Mouse (Mus musculus): ENCODE results near the gene Rint1.
A peak's percentile ranks its signal among the peaks of the same experiment; 100 is the strongest.

Rint1 gene

GRCm38 (mm10) chr5:23787536-23788389 lies at the start of gene Rint1:
Rint1 (plus strand) TSS chr5:23787711.
- DNase-seq = peak; percentile 91

- DNase-seq = no peak
Measured at GRCm38 (mm10) chr5:23743261-23743660, 44.2 kb upstream of the Rint1 start.

DNA sequence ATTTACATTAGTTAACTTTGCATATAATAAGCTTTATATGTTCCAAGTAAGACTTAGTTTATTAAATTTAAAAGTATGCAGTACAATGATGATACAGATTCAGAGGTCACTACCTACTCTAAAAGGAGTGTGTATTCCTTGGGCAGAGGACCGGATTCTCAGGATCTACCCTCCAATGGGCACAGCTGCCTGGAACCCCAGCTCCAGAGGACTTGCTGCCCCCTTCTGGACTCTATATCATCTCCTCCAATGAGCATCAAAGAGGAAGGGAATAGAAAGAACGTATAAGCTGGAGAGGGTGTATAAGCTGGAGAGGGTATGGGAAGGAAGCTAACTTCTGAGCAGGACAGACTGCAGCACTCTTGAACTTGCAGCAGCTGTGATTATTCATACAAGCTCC lies 37.6 kb upstream of the Rint1 start:
- no peak for DNase-seq

GRCm38 (mm10) chr5:23755591-23755990 lies 31.9 kb upstream of the Rint1 start:
- DNase-seq = no peak

- DNase-seq = no peak
Measured at GRCm38 (mm10) chr5:23756368-23756767, 31.1 kb upstream of the Rint1 start.

DNA sequence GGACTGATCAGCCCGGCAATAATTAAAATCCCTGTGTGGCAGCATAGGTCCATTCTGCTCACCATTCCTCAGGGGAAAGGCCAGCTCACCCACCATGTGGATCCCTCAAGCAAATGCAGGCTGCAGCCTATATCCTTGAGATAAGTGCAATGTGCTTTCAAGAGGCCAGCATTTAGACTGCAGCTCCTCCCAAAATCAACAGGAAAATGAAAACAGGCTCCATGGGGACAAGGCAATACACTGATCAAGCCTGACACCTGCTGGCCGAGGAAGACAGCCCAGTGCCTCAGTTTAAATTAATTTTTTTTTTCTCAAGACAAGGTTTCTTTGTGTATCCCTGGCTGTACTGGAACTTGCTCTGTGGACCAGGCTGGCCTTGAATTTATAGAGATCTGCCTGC lies 28.9 kb upstream of the Rint1 start:
- no peak for DNase-seq

DNA sequence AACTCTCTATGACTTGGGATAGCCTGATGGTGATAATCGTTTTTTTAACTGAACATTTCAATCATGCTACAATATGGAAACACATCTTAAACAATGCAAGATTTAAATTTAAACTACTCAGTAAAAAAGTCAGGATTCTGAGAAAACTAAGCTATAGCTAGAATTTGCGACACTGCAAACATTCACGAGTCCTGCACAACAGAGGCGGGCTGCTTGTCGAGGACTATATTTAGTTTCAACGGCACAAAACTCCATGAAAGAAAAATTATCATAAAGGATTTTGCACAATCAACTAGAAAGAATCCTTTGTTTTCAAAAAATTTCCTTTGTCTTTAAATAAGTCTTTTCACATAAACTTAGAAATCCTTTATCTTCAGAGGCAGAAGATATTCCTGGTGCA lies 25.0 kb upstream of the Rint1 start:
- DNase-seq = no peak

DNA sequence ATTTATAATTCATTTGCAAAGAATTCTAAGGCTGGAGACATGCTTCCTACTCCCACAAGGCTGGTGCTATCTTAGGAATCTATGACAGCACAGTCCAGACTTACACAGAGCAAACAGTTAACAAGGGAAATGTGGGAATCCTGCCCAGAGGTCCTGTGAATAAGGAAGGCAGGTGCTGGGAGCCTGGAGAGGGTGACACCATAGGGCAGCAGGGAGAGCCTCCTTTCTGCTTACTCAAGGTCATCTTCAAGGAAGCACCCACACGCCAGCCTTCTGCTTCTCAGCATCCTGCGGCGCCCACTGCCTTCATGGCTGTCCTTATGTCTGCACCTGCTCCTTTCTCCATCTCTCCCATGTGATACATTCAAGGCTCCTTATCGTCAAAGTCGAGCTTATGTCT lies 23.0 kb upstream of the Rint1 start:
- no peak for DNase-seq

- no peak for DNase-seq
Measured at GRCm38 (mm10) chr5:23771105-23771504, 16.4 kb upstream of the Rint1 start.

- no peak for DNase-seq
Measured at GRCm38 (mm10) chr5:23774186-23774585, 13.3 kb upstream of the Rint1 start.

DNA sequence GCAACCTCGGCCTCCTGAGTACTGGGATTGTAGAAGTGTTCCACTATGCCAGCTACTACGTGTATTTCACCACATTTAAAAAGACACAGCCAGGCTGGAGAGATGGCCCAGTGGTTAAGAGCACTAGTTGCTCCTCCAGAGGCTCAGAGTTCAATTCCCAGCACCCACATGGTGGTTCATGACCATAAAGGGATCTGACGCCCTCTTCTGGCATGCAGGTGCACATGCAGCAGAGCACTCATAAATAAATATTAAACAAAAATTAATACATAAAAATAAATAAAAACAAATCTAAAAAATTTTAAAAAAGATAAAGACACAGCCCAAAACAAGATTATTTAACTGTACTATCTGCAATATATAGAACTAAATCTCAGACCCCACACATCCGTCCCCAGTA lies 7.0 kb upstream of the Rint1 start:
- no peak for DNase-seq

- no peak for DNase-seq
Measured at GRCm38 (mm10) chr5:23781172-23781571, 6.3 kb upstream of the Rint1 start.

DNA sequence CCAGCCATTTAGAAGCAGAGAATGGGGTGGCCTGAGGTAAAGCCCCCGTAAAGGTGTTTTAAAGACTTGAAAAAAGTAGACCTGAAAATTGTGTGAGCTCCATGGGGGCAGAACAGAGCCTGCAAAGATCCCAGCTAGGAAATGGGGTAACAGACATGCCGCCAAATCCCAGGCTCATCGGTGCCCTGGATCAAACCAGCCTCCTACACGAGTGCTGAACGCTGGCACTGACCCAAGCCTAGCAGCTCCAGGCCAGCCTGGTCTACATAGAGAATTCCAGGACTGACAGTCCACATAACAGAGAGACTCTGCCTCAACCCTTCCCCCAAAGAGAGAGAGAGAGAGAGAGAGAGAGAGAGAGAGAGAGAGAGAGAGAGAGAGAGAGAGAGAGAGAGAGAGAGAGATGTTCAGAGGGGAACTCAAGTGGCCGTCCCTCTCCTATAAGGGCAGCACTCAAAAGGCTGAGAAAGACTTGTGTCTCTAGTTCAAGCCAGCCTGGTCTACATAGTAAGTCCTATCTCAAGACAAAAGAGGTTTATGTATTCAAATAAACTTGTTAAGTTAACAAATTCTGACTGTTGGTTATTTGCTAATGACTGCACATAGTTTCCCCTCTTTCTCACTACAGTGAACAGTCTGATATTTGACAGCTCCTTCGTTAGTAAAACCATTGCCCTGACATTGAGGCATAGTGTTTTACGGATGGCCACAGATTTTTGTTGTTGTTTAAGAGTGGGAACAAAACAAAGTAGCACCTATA lies 5.3 kb upstream of the Rint1 start:
- DNase-seq = peak; percentile 24

DNA sequence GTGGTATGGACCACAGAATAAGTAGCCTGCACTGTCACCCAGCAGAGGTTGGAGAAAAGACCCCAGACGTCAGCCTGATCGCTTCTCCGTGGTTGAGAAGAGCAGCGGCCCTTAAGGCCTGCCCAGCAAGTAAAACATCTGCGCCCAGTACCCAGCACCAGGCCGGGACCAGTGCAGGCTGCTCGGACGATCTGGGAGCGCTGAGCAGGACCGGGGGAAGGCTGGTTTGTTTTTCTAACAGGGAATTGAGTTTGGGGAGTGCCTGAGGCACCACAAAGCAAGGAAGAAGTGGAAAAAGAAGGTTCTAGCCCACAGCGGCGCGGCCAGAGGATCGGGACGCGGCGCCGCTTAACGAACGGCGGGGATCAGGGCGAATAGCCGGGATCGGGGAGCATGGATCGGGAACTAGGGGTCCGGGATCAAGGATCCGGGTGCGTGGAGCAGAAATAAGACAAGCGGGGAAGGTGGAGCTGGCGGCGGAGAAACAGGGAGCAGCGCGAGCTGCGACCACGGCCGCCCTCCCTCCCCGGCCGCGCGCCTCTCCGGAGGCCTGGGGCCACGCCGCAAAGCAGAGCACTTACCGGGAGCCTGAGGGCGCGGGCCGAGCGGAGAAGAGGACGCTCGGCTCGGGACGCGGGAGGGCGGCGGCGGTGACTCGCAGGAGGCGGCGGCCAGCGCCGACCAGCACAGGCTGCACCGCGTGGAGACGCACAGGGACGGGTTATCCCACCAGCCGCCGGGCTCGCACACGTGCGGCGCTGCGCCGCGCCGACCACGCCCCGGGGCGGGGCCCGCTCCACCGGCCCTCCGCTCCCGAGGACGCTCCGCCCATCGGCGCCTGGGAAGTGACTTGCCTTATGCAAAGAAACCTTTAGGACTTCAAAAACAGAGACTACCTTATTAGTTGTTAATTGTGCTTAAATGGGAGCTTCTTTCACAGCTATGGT lies 4.3 kb upstream of the Rint1 start, which contains the start of gene Pus7:
Gene Pus7 (minus strand): TSS at position 781 of the 947 bp plus-strand sequence.
- peak; percentile 87 for DNase-seq

- DNase-seq = no peak
Measured at GRCm38 (mm10) chr5:23788390-23788830, 899 bp downstream of the Rint1 start.

- no peak for DNase-seq
Measured at GRCm38 (mm10) chr5:23789078-23789612, 1.6 kb downstream of the Rint1 start.

DNA sequence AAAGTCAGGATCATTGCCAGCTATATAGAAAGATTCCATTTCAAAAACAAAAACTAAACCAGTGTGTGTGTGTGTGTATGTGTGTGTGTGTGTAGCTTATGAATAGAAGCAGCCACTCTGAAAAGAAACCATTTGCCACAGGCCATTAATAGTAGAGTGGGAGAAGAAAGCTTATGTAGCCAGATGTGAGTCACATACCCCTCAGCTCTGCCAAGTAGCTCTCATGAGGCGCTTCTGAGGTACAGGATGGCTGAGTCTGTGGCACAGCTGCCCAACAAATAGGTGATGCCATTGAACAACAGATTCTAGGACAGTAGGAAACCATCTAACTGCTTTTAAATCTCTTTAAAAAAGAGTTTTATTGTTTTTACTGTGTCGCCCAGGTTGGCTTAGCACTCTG lies 5.2 kb downstream of the Rint1 start:
- no peak for DNase-seq

DNA sequence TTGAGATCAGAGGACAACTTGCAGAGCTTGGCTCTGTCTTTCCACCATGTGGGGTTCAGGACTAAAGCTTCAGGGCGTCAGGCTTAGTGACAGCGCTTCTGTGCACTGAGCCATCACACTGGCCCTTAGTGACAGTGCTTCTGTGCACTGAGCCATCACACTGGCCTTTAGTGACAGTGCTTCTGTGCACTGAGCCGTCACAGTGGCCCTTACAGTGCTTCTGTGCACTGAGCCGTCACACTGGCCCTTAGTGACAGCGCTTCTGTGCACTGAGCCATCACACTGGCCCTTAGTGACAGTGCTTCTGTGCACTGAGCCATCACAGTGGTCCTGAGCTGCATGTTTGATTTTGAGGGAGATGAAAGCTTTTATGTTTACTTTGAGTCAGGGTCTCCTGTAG lies 27.3 kb downstream of the Rint1 start:
- no peak for DNase-seq

GRCm38 (mm10) chr5:23816681-23817080 lies 29.2 kb downstream of the Rint1 start:
- no peak for DNase-seq

- DNase-seq = no peak
Measured at GRCm38 (mm10) chr5:23822306-23822705, 34.8 kb downstream of the Rint1 start.

- no peak for DNase-seq
Measured at GRCm38 (mm10) chr5:23824171-23824733, 36.7 kb downstream of the Rint1 start.

- DNase-seq = peak; percentile 35
Measured at GRCm38 (mm10) chr5:23826321-23827004, 39.0 kb downstream of the Rint1 start.
